Mouse (Mus musculus) limb, embryonic 13.5 days (tissue): ENCODE data around the gene Igsf8. TPM values are rescaled to one million over a fixed set of nuclear protein-coding genes. Genes with fewer than 3 reads are reported as not detected.

ENCODE experiments used
- ATAC-seq: fragments of 200-750 bp; cut with Nextera tagmentation; 2 replicates; pipeline ENCODE4 v1.8.0; 2017; ENCODE audit warnings: low read depth, moderate number of reproducible peaks, moderate TSS enrichment; ENCODE audit not compliant: low FRiP score
- H3K27ac ChIP-seq: fragments of 300-500 bp; sonication (generic); 2 replicates; pipeline ENCODE4 v1.5.1; 2015; ENCODE audit warnings: inconsistent platforms, mild to moderate bottlenecking, moderate library complexity
- H3K27me3 ChIP-seq: fragments of 300-500 bp; sonication (generic); 2 replicates; pipeline ENCODE4 v1.6.1; 2015; ENCODE audit warnings: mild to moderate bottlenecking, inconsistent platforms
- H3K36me3 ChIP-seq: fragments of 300-500 bp; sonication (generic); 2 replicates; pipeline ENCODE4 v1.6.1; 2015; ENCODE audit warnings: inconsistent platforms, mild to moderate bottlenecking, moderate library complexity
- H3K4me1 ChIP-seq: fragments of 300-500 bp; sonication (generic); 2 replicates; pipeline ENCODE4 v1.6.1; 2015; ENCODE audit warnings: inconsistent platforms
- H3K4me2 ChIP-seq: fragments of 300-500 bp; sonication (generic); replicated peaks from 2 replicates; pipeline ENCODE4 v1.6.1; 2015; ENCODE audit warnings: inconsistent platforms, mild to moderate bottlenecking, moderate library complexity
- H3K4me3 ChIP-seq: fragments of 300-500 bp; sonication (generic); 2 replicates; pipeline ENCODE4 v1.5.1; 2015; ENCODE audit warnings: moderate library complexity, mild to moderate bottlenecking, inconsistent platforms
- H3K9ac ChIP-seq: fragments of 300-500 bp; sonication (generic); 2 replicates; pipeline ENCODE4 v1.6.1; 2015; ENCODE audit warnings: mild to moderate bottlenecking, inconsistent platforms
- H3K9me3 ChIP-seq: fragments of 300-500 bp; sonication (generic); 2 replicates; pipeline ENCODE4 v1.6.1; 2016; ENCODE audit warnings: inconsistent platforms
- WGBS: fragments of 180-500 bp; shearing (Covaris S2); methylation state at CpG from one replicate; pipeline ENCODE4 v1.1.7; 2015; 5-methylcytosine and 5-hydroxymethylcytosine counted together
- polyA plus RNA-seq: library from polyadenylated mRNA; unstranded; fragments of >200 nt; fragmentation: Nextera tagmentation; extraction: Ambion mirVana; gene quantifications from 2 replicates; pipeline ENCODE4 v1.2.1, GENCODE M21; 2015

Igsf8 gene
- polyA plus RNA-seq, 1 experiment from 2014 or later, result 46.7 TPM

GRCm38 (mm10) chr1:172328461-172328860 lies 67.0 kb downstream of the Igsf8 start:
- Histone ChIP-seq H3K27ac (no peak overlapping the region), H3K4me1 (peaks cover 9% of the 10 kb centered on the region; the same call in 1 of the 2 replicates), H3K27me3 (peaks cover 88% of the 10 kb centered on the region), H3K9ac (no peak overlapping the region), H3K4me3 (no peak overlapping the region), H3K9me3 (no peaks in the 10 kb centered on the region), H3K4me2 (no peak overlapping the region), H3K36me3 (no peaks in the 10 kb centered on the region)
- WGBS, result 78% methylated on average over 7 of the region's 7 CpGs
- no peak for ATAC-seq

GRCm38 (mm10) chr1:172329131-172329530 lies 67.7 kb downstream of the Igsf8 start, which contains the start of gene Kcnj9:
Gene Kcnj9, minus strand, starts transcription at chr1:172329318.
- Histone ChIP-seq H3K9me3 (no peaks in the 10 kb centered on the region), H3K9ac (no peak within 1 kb of the TSS), H3K4me1 (peaks cover 9% of the 10 kb centered on the region; the same call in 1 of the 2 replicates), H3K27ac (no peak within 1 kb of the TSS), H3K4me2 (no peak within 1 kb of the TSS), H3K4me3 (no peak within 1 kb of the TSS), H3K36me3 (no peaks in the 10 kb centered on the region), H3K27me3 (peaks cover 92% of the 10 kb centered on the region)
- ATAC-seq, result no peak
- WGBS, result 44% methylated on average over 9 of the region's 9 CpGs

- no peak overlapping the region for H3K4me2 ChIP-seq
- H3K9ac ChIP-seq, result no peak overlapping the region
- no peaks in the 10 kb centered on the region for H3K9me3 ChIP-seq
- no peak overlapping the region for H3K4me3 ChIP-seq
- no peaks in the 10 kb centered on the region for H3K36me3 ChIP-seq
- ATAC-seq, result no peak
- H3K4me1 ChIP-seq, result peaks cover 9% of the 10 kb centered on the region; the same call in 1 of the 2 replicates
- peaks cover 90% of the 10 kb centered on the region for H3K27me3 ChIP-seq
- 74% methylated on average over 6 of the region's 6 CpGs for WGBS
- H3K27ac ChIP-seq, result no peak overlapping the region
These were observed 68.2 kb downstream of the Igsf8 start for GRCm38 (mm10) chr1:172329616-172330015.

- Histone ChIP-seq H3K4me3 (no peak overlapping the region), H3K9me3 (no peaks in the 10 kb centered on the region), H3K9ac (no peak overlapping the region), H3K4me1 (0 out of 2 replicates have a peak, but pooled peaks cover 1% of the 10 kb centered on the region), H3K4me2 (no peak overlapping the region), H3K27ac (no peak overlapping the region), H3K27me3 (peaks cover 78% of the 10 kb centered on the region), H3K36me3 (no peaks in the 10 kb centered on the region)
- WGBS, result 72% methylated on average over 8 of the region's 8 CpGs
- no peak for ATAC-seq
These were observed 70.0 kb downstream of the Igsf8 start for GRCm38 (mm10) chr1:172331422-172331947.

- Histone ChIP-seq H3K9ac (no peak overlapping the region), H3K4me3 (no peak overlapping the region), H3K27me3 (peaks cover 76% of the 10 kb centered on the region), H3K27ac (no peak overlapping the region), H3K36me3 (no peaks in the 10 kb centered on the region), H3K9me3 (no peaks in the 10 kb centered on the region), H3K4me2 (no peak overlapping the region), H3K4me1 (no peaks in the 10 kb centered on the region)
- 81% methylated on average over 2 of the region's 2 CpGs for WGBS
- ATAC-seq, result no peak
These were observed 71.5 kb downstream of the Igsf8 start for GRCm38 (mm10) chr1:172332925-172333324.

- Histone ChIP-seq H3K27me3 (peaks cover 76% of the 10 kb centered on the region), H3K36me3 (no peaks in the 10 kb centered on the region), H3K27ac (no peak overlapping the region), H3K4me1 (no peaks in the 10 kb centered on the region), H3K4me3 (no peak overlapping the region), H3K9me3 (no peaks in the 10 kb centered on the region), H3K9ac (no peak overlapping the region), H3K4me2 (no peak overlapping the region)
- no peak for ATAC-seq
- 17% methylated on average over 3 of the region's 3 CpGs for WGBS
These were observed 72.1 kb downstream of the Igsf8 start for GRCm38 (mm10) chr1:172333512-172333911.

- 75% methylated on average over 15 of the region's 15 CpGs for WGBS
- Histone ChIP-seq H3K4me3 (no peak overlapping the region), H3K27me3 (peaks cover 73% of the 10 kb centered on the region), H3K36me3 (no peaks in the 10 kb centered on the region), H3K4me1 (peaks cover 5% of the 10 kb centered on the region), H3K4me2 (no peak overlapping the region), H3K27ac (no peak overlapping the region), H3K9me3 (no peaks in the 10 kb centered on the region), H3K9ac (no peak overlapping the region)
- no peak for ATAC-seq
These were observed 74.4 kb downstream of the Igsf8 start for GRCm38 (mm10) chr1:172335804-172336203.

- Histone ChIP-seq H3K36me3 (no peaks in the 10 kb centered on the region), H3K4me3 (no peak overlapping the region), H3K9ac (no peak overlapping the region), H3K27ac (no peak overlapping the region), H3K4me2 (no peak overlapping the region), H3K9me3 (no peaks in the 10 kb centered on the region), H3K4me1 (peaks cover 11% of the 10 kb centered on the region), H3K27me3 (peaks cover 80% of the 10 kb centered on the region)
- ATAC-seq, result no peak
- WGBS, result 42% methylated on average over 2 of the region's 2 CpGs
These were observed 76.2 kb downstream of the Igsf8 start for GRCm38 (mm10) chr1:172337411-172338185.

GRCm38 (mm10) chr1:172340729-172341321 lies 79.4 kb downstream of the Igsf8 start, which contains the start of gene Kcnj10:
Gene Kcnj10, plus strand, starts transcription at chr1:172341210.
- H3K27me3 ChIP-seq, result peaks cover 70% of the 10 kb centered on the region
- 3% methylated on average over 38 of the region's 38 CpGs for WGBS
- no peak within 1 kb of the TSS for H3K9ac ChIP-seq

GRCm38 (mm10) chr1:172341386-172341785 lies 79.9 kb downstream of the Igsf8 start:
- Histone ChIP-seq H3K27me3 (peaks cover 72% of the 10 kb centered on the region), H3K4me3 (peak overlapping the region; percentile 43), H3K9me3 (no peaks in the 10 kb centered on the region), H3K4me1 (peaks cover 11% of the 10 kb centered on the region), H3K36me3 (no peaks in the 10 kb centered on the region), H3K9ac (no peak overlapping the region), H3K4me2 (peak overlapping the region; percentile 67), H3K27ac (no peak overlapping the region)
- peak; percentile 24 for ATAC-seq
- WGBS, result 20% methylated on average over 10 of the region's 10 CpGs

More at GRCm38 (mm10) chr1:172340729-172341321, 79.4 kb downstream of the Igsf8 start, which contains the start of gene Kcnj10:
- Histone ChIP-seq H3K4me3 (peak within 1 kb of the TSS; percentile 43), H3K27ac (no peak within 1 kb of the TSS), H3K36me3 (no peaks in the 10 kb centered on the region), H3K9me3 (no peaks in the 10 kb centered on the region), H3K4me1 (peaks cover 11% of the 10 kb centered on the region), H3K4me2 (peak within 1 kb of the TSS; percentile 67)
- peak; percentile 91 for ATAC-seq

- H3K4me2 ChIP-seq, result no peak overlapping the region
- peaks cover 11% of the 10 kb centered on the region for H3K4me1 ChIP-seq
- no peak overlapping the region for H3K4me3 ChIP-seq
- no peak overlapping the region for H3K27ac ChIP-seq
- H3K27me3 ChIP-seq, result peaks cover 61% of the 10 kb centered on the region
- WGBS, result 81% methylated on average over 3 of the region's 3 CpGs
- H3K9ac ChIP-seq, result no peak overlapping the region
- ATAC-seq, result no peak
- H3K36me3 ChIP-seq, result no peaks in the 10 kb centered on the region
- H3K9me3 ChIP-seq, result no peaks in the 10 kb centered on the region
These were observed 81.3 kb downstream of the Igsf8 start for GRCm38 (mm10) chr1:172342729-172343128.

- Histone ChIP-seq H3K4me1 (peaks cover 11% of the 10 kb centered on the region), H3K4me3 (no peak overlapping the region), H3K36me3 (no peaks in the 10 kb centered on the region), H3K9me3 (no peaks in the 10 kb centered on the region), H3K9ac (no peak overlapping the region), H3K27ac (no peak overlapping the region), H3K4me2 (no peak overlapping the region), H3K27me3 (peaks cover 53% of the 10 kb centered on the region)
- no peak for ATAC-seq
- WGBS, result 68% methylated on average over 3 of the region's 3 CpGs
These were observed 82.5 kb downstream of the Igsf8 start for GRCm38 (mm10) chr1:172343914-172344313.
